Mouse (Mus musculus): ENCODE measurements at regions not wholly inside any gene's neighbourhood (a gene's known extent, or its start where the extent isn't known, plus 50 kb on each side); places are given as distances from the start of the nearest gene placed in this dataset.

DNA sequence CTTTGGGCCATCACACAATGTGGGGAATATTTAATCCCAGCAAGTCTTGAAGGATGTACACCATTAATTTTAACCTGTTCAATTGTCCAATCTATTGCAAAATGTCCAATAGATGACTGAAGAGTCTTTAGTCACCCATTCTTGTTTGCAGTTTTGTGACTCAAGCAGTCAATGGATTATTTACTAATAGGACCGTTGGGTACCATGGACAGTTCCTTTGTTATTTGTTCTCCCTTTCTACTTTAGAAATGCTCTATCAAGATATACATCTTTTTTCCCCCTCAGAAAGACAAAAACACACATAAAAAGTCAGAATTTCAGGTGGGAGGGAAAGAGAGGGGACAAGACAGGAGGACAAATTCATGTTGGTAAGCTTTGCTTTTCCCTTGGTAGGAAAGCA, 598.3 kb downstream of the Gm9195 start:
- no peak for DNase-seq

DNA sequence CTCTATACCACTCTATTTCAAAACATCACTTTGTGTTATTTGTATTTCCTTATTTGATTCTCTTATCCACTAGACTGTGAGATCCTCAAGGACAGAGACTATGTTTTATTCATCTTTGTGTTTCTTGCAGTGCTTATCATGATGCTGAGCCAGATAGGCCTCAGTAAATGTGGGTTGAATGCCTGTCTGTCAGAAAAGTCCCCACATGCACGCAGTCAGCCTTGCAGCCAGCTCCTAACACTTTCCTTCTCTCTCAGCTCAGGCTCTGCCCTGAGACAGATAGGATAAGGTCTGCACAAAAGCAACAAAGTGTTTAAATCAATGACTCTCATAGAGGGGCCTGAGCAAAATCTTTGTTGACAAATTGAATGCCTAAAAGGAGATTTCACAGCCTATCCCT, 600.0 kb downstream of the Gm9195 start:
- DNase-seq: no peak

DNA sequence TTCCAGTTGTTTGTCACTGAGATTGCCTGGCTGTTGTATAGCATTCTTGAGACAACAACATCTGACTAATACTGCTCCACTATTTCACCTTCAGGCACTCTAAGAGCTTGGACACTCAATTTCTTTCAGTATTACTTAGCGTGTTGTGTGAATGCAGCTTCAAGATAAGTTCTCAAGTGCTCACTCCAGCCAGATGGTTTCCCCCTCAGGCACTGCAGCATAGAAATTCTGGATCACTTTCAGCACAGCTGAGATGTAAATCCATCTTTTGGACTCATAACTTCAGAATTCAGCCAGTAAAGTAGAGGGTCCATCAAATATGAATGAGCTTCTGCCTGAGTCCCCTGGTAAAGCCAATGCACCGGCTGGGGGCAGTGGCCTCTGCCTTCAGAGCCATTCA, 608.8 kb downstream of the Gm9195 start:
- DNase-seq: no peak

DNA sequence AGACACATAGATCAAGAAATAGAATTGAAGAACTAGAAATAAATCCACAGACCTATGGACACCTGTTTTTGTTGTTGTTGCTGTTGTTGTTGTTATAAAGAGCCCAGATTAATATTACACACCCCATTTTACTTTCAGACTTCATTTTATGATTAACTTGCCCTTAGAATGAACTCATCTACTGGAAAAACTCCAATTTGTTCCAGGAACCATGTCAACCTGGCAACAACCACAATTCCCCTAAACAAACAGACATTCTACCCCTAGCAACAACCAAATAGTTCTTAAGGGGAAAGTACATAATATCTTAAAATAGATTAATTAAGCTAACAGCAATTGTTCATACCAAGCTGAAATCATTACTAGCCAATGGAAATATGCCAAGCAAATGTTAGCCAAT, 646.1 kb downstream of the Gm9195 start:
- no peak for DNase-seq

GRCm38 (mm10) chr14:71808863-71809487, 682.7 kb downstream of the Gm9195 start:
- no peak for DNase-seq

DNA sequence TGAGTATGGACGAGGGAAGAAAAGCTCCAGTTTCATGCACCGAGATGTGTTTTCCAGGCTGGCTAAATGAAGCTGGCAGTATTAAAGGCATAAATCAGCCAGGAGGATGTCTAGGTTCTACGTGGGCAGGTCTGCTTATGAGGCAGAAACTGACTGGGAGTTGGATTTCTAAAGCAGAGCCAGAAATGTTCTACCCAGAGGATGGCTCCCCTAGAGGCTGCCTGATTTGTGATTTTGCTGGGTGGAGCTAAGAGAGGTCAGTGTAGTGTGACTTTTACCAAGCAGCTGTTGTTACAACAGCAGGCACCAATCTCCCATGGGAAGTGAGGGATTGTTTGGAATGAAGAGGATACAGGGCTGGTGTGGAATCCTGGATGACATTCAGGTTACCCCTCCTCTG, 686.0 kb downstream of the Gm9195 start:
- no peak for DNase-seq

DNA sequence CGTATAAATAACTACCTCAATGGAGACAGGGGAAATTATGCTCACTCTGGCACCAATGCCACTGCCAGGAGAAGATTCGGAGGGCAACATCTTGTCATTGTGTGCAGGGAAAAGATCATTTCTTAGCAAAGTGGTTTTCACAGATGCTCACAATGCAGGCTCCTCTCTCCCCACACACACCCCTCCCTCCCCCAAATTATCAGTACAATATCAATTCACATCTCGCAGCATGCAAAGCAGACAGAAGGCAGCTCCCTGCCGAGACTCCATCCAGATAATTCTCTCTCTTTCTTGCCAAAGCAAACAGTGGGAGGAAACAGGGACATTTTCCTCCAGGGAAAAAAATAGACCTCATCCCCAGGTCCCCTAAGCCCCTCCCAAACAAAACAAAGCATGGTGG, 691.8 kb downstream of the Gm9195 start:
- no peak for DNase-seq

GRCm38 (mm10) chr14:71795713-71796112, 695.9 kb downstream of the Gm9195 start:
- no peak for DNase-seq

- no peak for DNase-seq
Observed at GRCm38 (mm10) chr14:71776990-71777525, 714.6 kb downstream of the Gm9195 start.

GRCm38 (mm10) chr14:71766856-71767255, 724.8 kb downstream of the Gm9195 start:
- no peak for DNase-seq

DNA sequence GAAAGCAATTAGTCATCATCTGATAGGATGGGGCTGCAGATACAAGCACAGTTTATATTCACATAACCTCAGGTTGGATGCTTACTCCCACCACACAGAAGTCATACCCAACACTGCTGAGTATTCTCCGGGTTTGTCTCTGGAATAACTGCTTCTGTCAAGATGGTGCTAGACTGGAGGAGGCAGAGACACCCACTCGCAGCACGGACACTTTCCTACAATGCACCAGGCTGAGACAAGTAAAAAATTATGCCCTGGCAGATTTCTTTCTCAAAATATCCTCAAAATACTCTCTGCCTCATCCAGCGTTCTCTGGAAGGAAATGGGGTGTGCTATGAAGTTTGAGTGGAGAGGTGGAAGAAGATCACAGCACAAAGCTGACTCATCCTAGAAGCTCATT, 763.1 kb downstream of the Gm9195 start:
- DNase-seq: no peak

DNA sequence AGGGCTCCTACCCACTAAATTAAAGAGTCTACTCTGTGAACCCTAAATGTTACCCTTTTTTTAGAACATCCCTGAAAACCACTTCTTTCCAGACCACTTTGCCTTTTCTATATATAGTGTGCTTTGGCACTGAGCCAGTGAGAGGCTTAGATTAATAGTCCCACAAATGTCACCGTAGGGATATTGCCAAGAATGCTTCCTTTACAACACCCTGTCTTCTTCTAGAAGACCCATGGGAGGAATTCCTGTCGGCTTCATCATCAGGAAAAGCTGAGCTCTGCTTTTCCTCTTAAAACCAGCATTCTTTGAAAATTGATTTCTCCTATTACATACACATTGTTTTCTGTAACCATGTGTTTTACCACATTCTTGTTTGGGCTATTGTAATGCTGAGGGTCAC, 768.1 kb downstream of the Gm9195 start:
- DNase-seq: no peak

DNA sequence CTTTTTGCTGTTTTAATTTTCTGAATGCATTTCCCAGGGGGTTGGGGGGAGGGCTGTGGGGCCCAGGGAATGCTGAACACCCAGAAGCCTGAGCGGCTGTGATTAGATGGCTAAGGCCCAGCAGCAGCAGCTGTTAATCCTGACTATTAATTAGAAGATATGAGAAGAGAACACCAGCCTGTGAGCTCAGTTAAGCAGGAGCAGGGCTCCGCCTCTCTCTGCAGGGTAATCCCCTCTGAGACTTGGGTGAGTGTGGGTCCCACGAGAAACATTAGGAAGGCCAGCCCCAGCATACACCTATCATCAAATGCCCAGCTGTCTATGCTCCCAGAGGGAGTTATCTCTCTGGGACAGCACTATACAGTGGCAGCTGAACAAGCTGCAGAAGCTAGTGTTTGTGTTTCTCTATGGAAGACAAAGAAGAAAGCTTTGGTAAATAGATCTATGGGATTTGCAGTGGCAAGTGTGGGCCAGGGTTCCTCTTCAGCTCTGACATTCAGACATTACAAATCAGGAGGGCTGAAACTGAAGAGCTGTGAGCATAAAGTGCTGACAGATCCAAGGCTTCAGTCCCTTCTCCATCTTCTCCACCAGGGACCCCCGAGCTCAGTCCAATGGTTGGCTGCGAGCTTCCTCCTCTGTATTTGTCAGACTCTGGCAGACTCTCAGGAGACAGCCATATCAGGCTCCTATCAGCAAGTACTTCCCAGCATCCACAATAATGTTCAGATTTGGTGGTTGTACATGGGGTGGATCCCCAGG, 781.9 kb downstream of the Gm9195 start:
- no peak for DNase-seq

DNA sequence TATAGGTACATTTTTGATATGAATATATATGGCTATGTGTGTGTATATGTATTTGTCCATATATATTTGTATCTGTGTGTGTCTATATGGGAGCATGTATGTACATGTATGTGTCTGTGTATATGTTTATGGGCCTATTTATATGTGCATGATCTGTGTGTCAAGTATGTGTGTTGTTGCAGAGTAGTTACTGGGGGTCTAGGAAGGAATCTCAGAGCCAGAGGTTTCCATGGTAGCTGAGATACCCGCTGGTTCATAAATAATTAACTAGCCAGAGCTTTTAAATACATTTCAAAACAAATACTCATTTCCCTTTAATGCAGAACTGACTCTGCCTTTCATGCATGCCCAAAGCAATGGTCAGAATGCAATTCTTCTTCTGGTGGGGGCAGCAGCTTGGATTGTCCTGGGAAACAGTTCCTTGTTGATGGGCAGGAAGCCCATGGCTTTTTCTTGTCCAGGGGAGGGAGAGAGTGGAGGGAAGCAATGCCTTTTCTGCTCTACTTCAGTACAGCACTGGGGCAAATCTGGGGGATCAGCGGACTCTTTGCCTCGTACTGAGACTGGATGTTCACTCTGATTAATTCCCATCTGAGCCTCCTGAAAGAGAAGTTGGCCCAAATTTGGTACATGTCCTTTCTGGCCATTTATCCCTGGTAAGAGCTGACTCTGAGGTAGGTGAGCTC, 798.7 kb downstream of the Gm9195 start:
- no peak for DNase-seq

GRCm38 (mm10) chr14:71674564-71674963, 817.1 kb downstream of the Gm9195 start:
- no peak for DNase-seq

- DNase-seq: no peak
Observed at GRCm38 (mm10) chr14:71673837-71674236, 817.8 kb downstream of the Gm9195 start.

- DNase-seq: no peak
Observed at GRCm38 (mm10) chr14:71672481-71672880, 819.2 kb downstream of the Gm9195 start.

- no peak for DNase-seq
Observed at GRCm38 (mm10) chr14:71671994-71672393, 819.6 kb downstream of the Gm9195 start.

DNA sequence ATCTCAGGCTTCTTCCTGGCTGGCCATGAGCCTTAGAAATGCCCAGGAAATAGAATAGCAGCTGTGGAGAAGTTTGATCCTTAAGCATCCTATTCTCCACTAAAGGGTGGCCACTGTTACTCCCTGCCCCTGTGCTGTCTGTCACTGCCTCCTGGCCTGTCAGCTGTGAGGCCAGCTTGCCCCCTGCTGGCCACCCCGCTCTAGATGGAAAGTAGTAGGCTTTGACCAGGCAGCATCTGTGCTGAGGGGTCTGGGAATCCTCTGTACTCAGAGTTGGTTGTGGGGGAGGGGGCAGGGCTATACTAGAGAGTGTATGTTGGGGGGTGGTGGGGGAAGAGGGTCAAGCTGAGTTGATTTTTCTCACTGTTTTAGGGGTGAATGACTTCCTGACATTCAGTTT, 821.2 kb downstream of the Gm9195 start:
- DNase-seq: peak; percentile 35

DNA sequence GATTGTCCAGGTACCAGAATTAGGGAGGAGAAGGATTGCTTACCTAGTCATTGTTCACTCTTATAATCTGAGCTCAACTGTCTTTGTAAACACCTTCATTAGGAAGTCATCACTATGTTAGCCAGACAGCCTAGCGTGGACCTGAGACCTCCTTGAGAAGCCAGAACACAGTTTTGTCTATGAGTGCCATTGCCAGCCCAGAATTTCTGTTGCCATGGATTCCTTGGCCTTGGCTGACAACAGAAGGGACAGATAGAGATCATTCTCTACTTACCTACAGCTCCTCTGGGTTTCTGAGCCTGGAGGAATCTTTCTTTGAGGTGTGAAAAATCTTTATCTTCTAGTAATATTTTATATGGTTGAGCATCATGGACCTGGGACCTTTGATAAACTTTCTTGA, 825.0 kb downstream of the Gm9195 start:
- no peak for DNase-seq

GRCm38 (mm10) chr14:71660166-71660565, 831.5 kb downstream of the Gm9195 start:
- no peak for DNase-seq

DNA sequence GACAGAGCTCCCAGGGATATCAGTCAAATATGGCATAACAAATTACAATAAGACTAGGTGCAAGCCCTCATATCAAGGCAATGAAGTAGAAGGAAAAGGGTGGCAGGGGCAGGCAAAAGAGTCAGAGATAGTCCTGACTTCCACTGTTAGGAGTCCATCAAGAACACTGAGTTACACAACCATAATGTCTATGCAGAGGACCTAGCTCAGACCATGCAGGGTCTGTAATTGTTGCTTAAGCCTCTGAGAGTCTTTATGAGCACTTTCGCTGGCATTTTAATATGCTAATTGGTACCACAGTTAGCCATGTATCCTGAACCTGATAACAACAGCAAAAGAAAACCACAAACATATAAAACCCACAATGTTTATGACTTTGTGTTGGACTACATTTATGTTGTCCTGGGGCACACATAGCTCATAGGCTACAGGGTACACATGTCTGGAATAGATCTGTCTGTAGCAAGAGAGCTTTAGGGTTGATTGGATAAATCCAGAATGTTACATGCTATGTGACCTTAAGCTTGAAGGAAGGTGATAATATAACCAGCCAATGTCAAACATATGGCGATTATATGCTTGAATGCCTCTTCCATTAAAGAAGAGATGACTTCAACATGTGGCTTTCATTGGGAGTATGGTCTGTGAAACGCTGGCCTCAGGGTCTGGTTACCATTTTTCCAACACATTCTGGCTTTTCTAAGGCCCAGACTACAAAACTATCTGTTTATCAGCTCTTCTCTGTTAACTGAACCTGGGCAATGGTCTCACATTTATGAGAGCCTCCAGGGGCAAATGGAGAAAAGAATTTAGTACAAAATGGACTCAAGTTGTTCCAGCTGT, 836.6 kb downstream of the Gm9195 start:
- no peak for DNase-seq

- DNase-seq: no peak
Observed at GRCm38 (mm10) chr14:71642536-71642935, 849.1 kb downstream of the Gm9195 start.
